Mouse (Mus musculus): ENCODE results near the gene Tcp10c. TPM values are rescaled to one million over a fixed set of nuclear protein-coding genes. Genes with fewer than 3 reads are reported as not detected.
"Not testable (repeated sequence)": the region's sequence is repeated elsewhere in the genome, so short reads cannot be mapped to it uniquely, and the experiment has no call there.

The Tcp10c gene
- total and polyA plus RNA-seq, 3 experiments, result 0.06 TPM; not detected in 2

DNA sequence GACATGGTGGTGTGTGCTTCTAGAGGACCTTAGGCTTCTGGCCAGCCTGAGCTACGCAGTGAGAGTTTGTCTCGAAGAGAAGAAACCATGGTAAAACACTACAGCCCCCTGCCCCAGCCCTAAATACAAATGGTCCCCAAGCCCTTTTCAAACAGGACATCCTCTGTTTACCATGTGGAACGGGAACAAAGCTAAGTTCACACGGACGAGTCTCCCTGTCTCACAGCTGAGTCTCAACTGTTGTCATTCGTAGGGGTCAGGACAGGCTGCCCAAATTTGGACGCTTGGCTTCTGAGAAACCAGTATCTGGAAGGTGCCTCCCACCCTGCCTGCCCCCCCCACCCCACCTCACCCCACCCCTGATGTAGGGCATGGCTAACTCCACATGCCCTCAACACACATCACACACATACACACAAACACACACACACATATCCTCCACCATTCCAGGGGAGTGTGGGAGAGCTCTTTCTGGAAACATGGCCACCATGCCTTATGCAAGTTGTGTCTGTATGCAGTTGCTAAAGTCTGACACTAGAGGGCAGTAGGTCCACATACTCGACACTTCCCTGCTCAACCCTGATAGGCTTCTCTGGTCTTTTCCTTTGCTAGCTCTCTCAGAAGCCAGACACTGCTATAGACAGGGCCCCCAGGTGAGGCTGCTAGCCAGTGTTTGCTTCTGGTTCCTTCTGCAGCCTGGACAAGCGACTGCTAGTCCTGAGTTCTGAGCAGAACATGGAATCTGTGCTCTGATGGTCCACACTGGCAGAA lies 17.2 kb upstream of the Tcp10c start:
- peak; percentile 71 for TF ChIP-seq CTCF (IDR thresholded peaks at IDR 0.05)
- H3K79me2 ChIP-seq (replicated peaks; ENCODE audit: control insufficient read depth, insufficient read depth, low read length); H3K36me3 ChIP-seq (ENCODE audit: control insufficient read depth, insufficient read depth, low read length); H3K9ac ChIP-seq (ENCODE audit: low read depth, low read length); intact Hi-C loops (cut with DNase I); H3K4me1 ChIP-seq (ENCODE audit: control insufficient read depth, insufficient read depth, low read length); H3K27ac ChIP-seq; H3K27me3 ChIP-seq (ENCODE audit: control insufficient read depth, insufficient read depth, low read length); H3K4me3 ChIP-seq: not testable (repeated sequence)
- WGBS, result 57% methylated on average over 9 of the region's 9 CpGs
- peak; percentile 28 to 35 for DNase-seq

DNA sequence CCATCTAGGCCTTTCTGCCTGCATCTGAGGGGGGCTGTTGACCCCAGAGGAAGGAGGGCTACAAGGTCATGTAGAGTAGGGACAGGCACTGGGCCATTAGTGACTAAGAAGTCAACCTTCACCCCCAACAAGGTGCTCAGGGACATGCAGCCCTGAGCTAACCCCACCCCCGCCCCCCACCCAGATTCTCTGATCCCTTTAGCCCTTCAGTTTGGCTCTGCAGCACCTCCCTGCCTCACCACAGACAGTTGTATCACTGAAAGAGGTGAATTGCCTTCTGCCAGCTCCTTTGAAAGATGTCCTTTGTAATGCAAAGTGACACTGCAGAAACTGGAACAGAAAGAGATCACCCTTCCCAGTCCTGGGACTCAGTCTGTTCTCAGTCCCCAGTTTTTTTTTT lies 16.4 kb upstream of the Tcp10c start:
- H3K79me2 ChIP-seq (replicated peaks; ENCODE audit: control insufficient read depth, insufficient read depth, low read length); H3K4me3 ChIP-seq; intact Hi-C loops (cut with DNase I); H3K27ac ChIP-seq; DNase-seq; H3K9ac ChIP-seq (ENCODE audit: low read depth, low read length); H3K4me1 ChIP-seq (ENCODE audit: control insufficient read depth, insufficient read depth, low read length); H3K27me3 ChIP-seq (ENCODE audit: control insufficient read depth, insufficient read depth, low read length); H3K36me3 ChIP-seq (ENCODE audit: control insufficient read depth, insufficient read depth, low read length): not testable (repeated sequence)
- WGBS, result 53% methylated on average over 1 of the region's 1 CpGs

DNA sequence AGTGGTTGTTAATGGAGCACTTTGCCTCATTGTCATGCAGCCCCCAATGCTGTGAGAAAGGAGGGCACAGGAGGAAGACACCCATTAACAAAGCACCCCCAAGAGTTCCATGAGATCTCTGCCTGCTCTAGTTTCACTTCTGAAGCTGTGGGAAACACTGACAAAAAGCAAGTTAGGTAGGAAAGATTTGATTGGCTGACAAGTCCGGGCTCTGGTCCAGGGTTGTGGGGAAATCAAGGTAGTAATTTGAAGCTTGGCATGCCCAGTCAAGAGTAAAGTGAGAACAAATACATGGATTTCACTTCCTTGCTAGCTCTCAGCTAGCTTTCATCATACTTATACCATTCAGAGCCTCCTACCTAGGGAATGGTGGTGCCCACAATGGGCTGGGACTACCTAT lies 14.3 kb upstream of the Tcp10c start:
- intact Hi-C loops (cut with DNase I), result not testable (repeated sequence)

DNA sequence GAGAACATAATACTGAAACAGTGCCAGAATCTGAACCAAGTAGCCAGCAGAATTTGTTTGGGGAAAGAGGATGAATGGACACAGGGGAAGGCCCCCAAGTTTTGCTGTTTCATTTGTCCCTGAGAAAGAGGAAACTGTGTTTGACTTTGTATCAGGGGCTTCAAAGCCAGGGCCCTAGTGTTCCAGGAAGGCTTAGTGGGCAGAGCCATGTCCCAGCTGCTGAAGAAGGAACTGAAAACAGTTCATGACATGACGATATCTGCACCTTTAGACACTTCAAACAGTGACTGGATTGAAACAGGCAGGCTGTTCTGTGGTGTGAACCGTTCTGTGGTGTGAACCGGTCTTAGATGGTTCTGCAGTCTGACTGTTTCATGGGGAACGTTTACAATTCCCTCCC lies 8.4 kb upstream of the Tcp10c start:
- H3K27me3 ChIP-seq (ENCODE audit: control insufficient read depth, insufficient read depth, low read length); H3K36me3 ChIP-seq (ENCODE audit: control insufficient read depth, insufficient read depth, low read length); H3K27ac ChIP-seq; H3K9ac ChIP-seq (ENCODE audit: low read depth, low read length); H3K4me1 ChIP-seq (ENCODE audit: control insufficient read depth, insufficient read depth, low read length); intact Hi-C loops (cut with DNase I); DNase-seq; H3K79me2 ChIP-seq (replicated peaks; ENCODE audit: control insufficient read depth, insufficient read depth, low read length); H3K4me3 ChIP-seq: not testable (repeated sequence)
- no CpG with 5 or more reads among the region's 4 CpGs for WGBS

More for the DNA sequence above, 14.3 kb upstream of the Tcp10c start:
- not testable (repeated sequence) for H3K4me3 ChIP-seq; H3K36me3 ChIP-seq (ENCODE audit: control insufficient read depth, insufficient read depth, low read length); H3K27ac ChIP-seq; H3K9ac ChIP-seq (ENCODE audit: low read depth, low read length); H3K27me3 ChIP-seq (ENCODE audit: control insufficient read depth, insufficient read depth, low read length); H3K4me1 ChIP-seq (ENCODE audit: control insufficient read depth, insufficient read depth, low read length); H3K79me2 ChIP-seq (replicated peaks; ENCODE audit: control insufficient read depth, insufficient read depth, low read length); DNase-seq
- 73% methylated on average over 1 of the region's 1 CpGs for WGBS

DNA sequence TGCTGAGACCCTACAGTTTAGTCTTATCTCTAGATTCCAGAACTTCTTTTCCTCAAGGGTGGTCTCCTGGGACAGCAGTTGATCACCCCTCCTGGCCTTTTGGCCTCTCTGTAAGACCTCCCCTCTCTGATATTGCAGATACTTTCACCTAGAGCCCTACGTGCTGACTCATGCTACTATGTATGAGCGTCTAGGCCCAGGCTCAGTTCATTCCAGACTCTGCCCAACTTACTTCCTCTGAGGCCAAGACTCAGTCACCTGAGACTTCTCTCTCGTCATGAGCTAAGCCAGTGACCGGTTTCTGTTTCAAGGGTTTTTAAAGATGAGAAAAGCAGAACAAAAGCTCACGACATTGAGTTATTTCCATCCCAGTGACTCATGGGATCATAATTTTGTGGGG lies 4.8 kb upstream of the Tcp10c start:
- H3K4me1 ChIP-seq (ENCODE audit: control insufficient read depth, insufficient read depth, low read length); H3K27me3 ChIP-seq (ENCODE audit: control insufficient read depth, insufficient read depth, low read length); H3K79me2 ChIP-seq (replicated peaks; ENCODE audit: control insufficient read depth, insufficient read depth, low read length); H3K4me3 ChIP-seq; H3K36me3 ChIP-seq (ENCODE audit: control insufficient read depth, insufficient read depth, low read length); H3K9ac ChIP-seq (ENCODE audit: low read depth, low read length); H3K27ac ChIP-seq; DNase-seq; intact Hi-C loops (cut with DNase I): not testable (repeated sequence)
- WGBS, result 75% methylated on average over 4 of the region's 5 CpGs

DNA sequence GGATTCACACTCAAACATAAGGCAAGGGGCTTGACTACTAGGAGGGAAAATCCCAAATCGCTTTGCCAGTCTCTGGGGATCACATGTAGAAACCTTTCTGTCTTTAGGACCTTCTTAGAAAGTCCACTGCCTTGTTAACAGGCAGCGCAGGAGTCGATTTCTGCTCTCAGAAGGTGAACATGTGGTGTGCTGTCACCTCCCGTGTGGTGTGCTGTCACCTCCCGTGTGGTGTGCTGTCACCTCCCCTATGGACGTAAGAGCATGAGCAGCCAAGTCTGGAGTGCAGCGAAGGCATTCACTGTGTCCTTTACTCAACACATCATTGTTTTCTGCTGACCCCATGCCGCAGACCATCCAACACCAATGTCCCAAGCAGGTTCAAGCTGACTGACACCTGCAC lies 1.1 kb upstream of the Tcp10c start:
- H3K36me3 ChIP-seq (ENCODE audit: control insufficient read depth, insufficient read depth, low read length); DNase-seq; H3K27me3 ChIP-seq (ENCODE audit: control insufficient read depth, insufficient read depth, low read length); H3K4me3 ChIP-seq; H3K79me2 ChIP-seq (replicated peaks; ENCODE audit: control insufficient read depth, insufficient read depth, low read length); H3K4me1 ChIP-seq (ENCODE audit: control insufficient read depth, insufficient read depth, low read length); H3K27ac ChIP-seq; H3K9ac ChIP-seq (ENCODE audit: low read depth, low read length); intact Hi-C loops (cut with DNase I): not testable (repeated sequence)
- WGBS, result 77% methylated on average over 8 of the region's 8 CpGs

DNA sequence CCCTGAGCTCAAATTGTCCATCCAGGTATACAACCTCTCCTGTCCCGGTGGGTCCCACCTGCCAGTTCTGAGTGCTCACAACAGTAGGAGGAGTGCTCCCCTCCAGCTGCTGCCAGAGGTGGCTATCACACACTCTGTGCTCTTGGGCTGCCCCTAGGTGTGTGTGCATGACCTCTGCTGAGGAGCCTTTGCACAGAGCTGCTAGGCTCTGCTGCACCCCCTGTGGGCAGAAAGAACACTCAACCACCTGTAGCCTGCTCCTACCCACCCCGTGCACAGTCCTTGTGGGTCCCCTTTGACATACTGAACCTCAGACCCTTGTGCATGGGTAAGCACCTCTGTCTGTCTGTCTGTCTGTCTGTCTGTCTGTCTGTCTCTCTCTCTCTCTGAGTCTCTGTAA lies 8.1 kb downstream of the Tcp10c start:
- H3K9ac ChIP-seq (ENCODE audit: low read depth, low read length); DNase-seq; H3K79me2 ChIP-seq (replicated peaks; ENCODE audit: control insufficient read depth, insufficient read depth, low read length); intact Hi-C loops (cut with DNase I); H3K27ac ChIP-seq; H3K4me1 ChIP-seq (ENCODE audit: control insufficient read depth, insufficient read depth, low read length); H3K4me3 ChIP-seq; H3K36me3 ChIP-seq (ENCODE audit: control insufficient read depth, insufficient read depth, low read length); H3K27me3 ChIP-seq (ENCODE audit: control insufficient read depth, insufficient read depth, low read length): not testable (repeated sequence)
- 87% methylated on average over 2 of the region's 2 CpGs for WGBS

DNA sequence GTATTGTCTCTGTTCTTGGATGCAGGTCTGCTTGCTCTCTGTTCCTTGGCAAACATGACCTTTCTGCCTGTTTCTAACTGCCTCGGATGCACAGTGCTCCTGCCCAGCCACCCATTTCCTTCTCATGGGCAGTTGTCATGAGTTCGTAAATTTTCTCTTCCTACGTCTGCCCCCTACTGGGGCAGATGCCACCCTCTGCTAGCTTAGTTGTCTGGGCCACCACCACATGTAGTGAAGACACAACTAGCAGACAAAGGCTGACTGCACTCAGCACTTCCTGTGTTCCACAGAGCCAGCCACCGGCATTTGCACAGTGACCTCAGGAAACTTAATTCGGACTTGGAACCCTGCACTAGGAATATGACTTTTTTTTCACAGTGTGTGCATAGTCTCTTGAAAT lies 9.4 kb downstream of the Tcp10c start:
- DNase-seq; H3K27me3 ChIP-seq (ENCODE audit: control insufficient read depth, insufficient read depth, low read length); H3K4me1 ChIP-seq (ENCODE audit: control insufficient read depth, insufficient read depth, low read length); H3K79me2 ChIP-seq (replicated peaks; ENCODE audit: control insufficient read depth, insufficient read depth, low read length); H3K4me3 ChIP-seq; H3K36me3 ChIP-seq (ENCODE audit: control insufficient read depth, insufficient read depth, low read length); H3K27ac ChIP-seq; intact Hi-C loops (cut with DNase I); H3K9ac ChIP-seq (ENCODE audit: low read depth, low read length): not testable (repeated sequence)
- 73% methylated on average over 4 of the region's 5 CpGs for WGBS

DNA sequence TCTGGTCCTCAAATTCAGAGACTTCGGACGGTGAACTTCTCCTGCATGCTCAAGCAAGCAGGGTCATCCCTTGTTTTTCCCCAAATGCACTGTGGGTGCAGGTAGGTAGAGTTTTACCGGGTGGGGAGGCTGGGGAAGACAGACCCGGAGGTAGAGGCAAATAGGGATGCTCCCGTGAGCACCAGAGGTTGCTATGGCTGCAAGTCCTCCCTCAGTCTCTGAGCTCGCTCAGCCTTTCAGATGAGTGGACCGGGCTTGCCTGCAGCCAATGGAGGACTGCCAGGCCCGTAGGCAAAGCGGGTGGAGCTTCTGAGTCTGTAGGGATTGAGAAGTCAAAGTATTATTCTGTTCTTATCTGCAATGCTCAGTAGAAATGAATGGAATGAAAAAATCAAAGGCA lies 9.8 kb downstream of the Tcp10c start:
- H3K79me2 ChIP-seq (replicated peaks; ENCODE audit: control insufficient read depth, insufficient read depth, low read length); H3K4me3 ChIP-seq; intact Hi-C loops (cut with DNase I); H3K27me3 ChIP-seq (ENCODE audit: control insufficient read depth, insufficient read depth, low read length); H3K9ac ChIP-seq (ENCODE audit: low read depth, low read length); H3K36me3 ChIP-seq (ENCODE audit: control insufficient read depth, insufficient read depth, low read length); H3K4me1 ChIP-seq (ENCODE audit: control insufficient read depth, insufficient read depth, low read length); H3K27ac ChIP-seq; DNase-seq: not testable (repeated sequence)
- WGBS, result 78% methylated on average over 9 of the region's 9 CpGs

DNA sequence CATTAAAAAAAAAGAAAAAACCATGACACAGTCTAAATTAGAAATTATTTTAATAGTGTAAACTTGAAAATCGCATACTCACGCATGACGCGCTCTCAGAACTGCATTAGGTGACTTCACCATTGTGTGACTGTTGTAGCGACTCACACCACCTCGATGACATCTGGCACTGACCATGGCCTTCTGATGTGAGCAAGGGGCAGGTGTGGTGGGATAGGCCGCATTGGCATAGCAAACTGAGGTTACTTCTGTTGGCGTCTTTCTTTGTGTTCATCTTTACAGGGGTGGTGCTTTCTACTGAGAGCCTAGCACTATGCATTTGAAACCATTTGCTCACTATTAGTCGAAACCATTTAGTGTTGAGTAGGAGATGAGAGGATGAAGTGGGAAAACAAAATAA lies 12.8 kb downstream of the Tcp10c start:
- WGBS, result 91% methylated on average over 9 of the region's 9 CpGs
- H3K27ac ChIP-seq; H3K4me1 ChIP-seq (ENCODE audit: control insufficient read depth, insufficient read depth, low read length); H3K36me3 ChIP-seq (ENCODE audit: control insufficient read depth, insufficient read depth, low read length); intact Hi-C loops (cut with DNase I); H3K79me2 ChIP-seq (replicated peaks; ENCODE audit: control insufficient read depth, insufficient read depth, low read length); H3K9ac ChIP-seq (ENCODE audit: low read depth, low read length); DNase-seq; H3K4me3 ChIP-seq; H3K27me3 ChIP-seq (ENCODE audit: control insufficient read depth, insufficient read depth, low read length): not testable (repeated sequence)

Measured in heart, adult 2 months (tissue).